Comparison of ENCODE assay signal across 15 mouse cellular contexts in genomic region chr2:11239523-11239922, GRCm38 (mm10).
DNase-seq lines count a peak whose midpoint lies in the region; ATAC-seq and TF ChIP-seq lines count a peak whose summit lies in the region.
"Had no signal": no experiment of that assay in that cellular context is flagged by ENCODE, and none has a peak within 500 bp of the region (broad histone marks: within the 10 kb centered on the region; RNA-seq: fewer than 3 reads in every experiment).

No protein-coding gene starts in this region.

- H3K4me2 ChIP-seq in kidney, embryonic 14.5 days (replicated peaks; ENCODE audit: low read depth, low read length), result no peak overlapping the region
- no peak overlapping the region for H3K4me2 ChIP-seq in liver, embryonic 16.5 days (ENCODE audit: low read depth, low read length)
- H3K4me2 ChIP-seq: heart, embryonic 13.5 days; limb, embryonic 13.5 days had no signal

- no peak overlapping the region for H3K4me3 ChIP-seq in kidney, adult 2 months (ENCODE audit: insufficient read depth, low read depth, low read length)
- H3K4me3 ChIP-seq in kidney, embryonic 14.5 days (ENCODE audit: low read length), result no peak overlapping the region
- H3K4me3 ChIP-seq in liver, embryonic 16.5 days (ENCODE audit: low read depth, low read length), result no peak overlapping the region
- H3K4me3 ChIP-seq in limb, embryonic 10.5 days, result no peak overlapping the region
- H3K4me3 ChIP-seq: heart, embryonic 13.5 days; limb, embryonic 13.5 days had no signal

- peaks cover 3% of the 10 kb centered on the region; the same call in 1 of the 2 replicates for H3K4me1 ChIP-seq in kidney, adult 2 months (ENCODE audit: control insufficient read depth, insufficient read depth, low read length)
- H3K4me1 ChIP-seq in kidney, embryonic 14.5 days (ENCODE audit: control insufficient read depth, insufficient read depth, low read length), result no peaks in the 10 kb centered on the region
- H3K4me1 ChIP-seq in liver, embryonic 16.5 days (ENCODE audit: control insufficient read depth, low read depth, low read length), result no peaks in the 10 kb centered on the region
- H3K4me1 ChIP-seq in limb, embryonic 10.5 days, result no peaks in the 10 kb centered on the region
- H3K4me1 ChIP-seq: heart, embryonic 13.5 days; limb, embryonic 13.5 days had no signal

- no peak for TF ChIP-seq POLR2A in kidney, adult 2 months (IDR thresholded peaks at IDR 0.05; ENCODE audit: low read depth, low read length)

- no peaks in the 10 kb centered on the region for H3K9me3 ChIP-seq in kidney, embryonic 14.5 days (ENCODE audit: control insufficient read depth, low read length)
- no peaks in the 10 kb centered on the region for H3K9me3 ChIP-seq in liver, embryonic 16.5 days (replicated peaks; ENCODE audit: control insufficient read depth, low read length)
- H3K9me3 ChIP-seq in limb, embryonic 10.5 days (replicated peaks), result no peaks in the 10 kb centered on the region
- H3K9me3 ChIP-seq: heart, embryonic 13.5 days; limb, embryonic 13.5 days had no signal

- no peak for ATAC-seq in kidney, embryonic 14.5 days (ENCODE audit: low FRiP score, low TSS enrichment)
- ATAC-seq in liver, embryonic 16.5 days (ENCODE audit: low read depth), result peak; percentile 19; the same call in 1 of the 2 replicates
- ATAC-seq: forebrain, embryonic 14.5 days; hindbrain, embryonic 16.5 days had no signal

- H3K27me3 ChIP-seq in kidney, adult 2 months (replicated peaks; ENCODE audit: control insufficient read depth, insufficient read depth, low read length), result no peaks in the 10 kb centered on the region
- H3K27me3 ChIP-seq in kidney, embryonic 14.5 days (ENCODE audit: control insufficient read depth, insufficient read depth, low read length), result no peaks in the 10 kb centered on the region
- no peaks in the 10 kb centered on the region for H3K27me3 ChIP-seq in liver, embryonic 16.5 days (ENCODE audit: control insufficient read depth, insufficient read depth, low read depth, low read length)
- H3K27me3 ChIP-seq in limb, embryonic 10.5 days (ENCODE audit: low read depth, poor library complexity, severe bottlenecking), result no peaks in the 10 kb centered on the region
- H3K27me3 ChIP-seq: heart, embryonic 13.5 days; limb, embryonic 13.5 days had no signal

- no peak for TF ChIP-seq CTCF in kidney, adult 2 months (conservative IDR thresholded peaks at IDR 0.05; ENCODE audit: insufficient read depth, insufficient read length, low read depth, low read length)

- H3K27ac ChIP-seq in kidney, adult 2 months (ENCODE audit: insufficient read depth, low read depth, low read length), result no peak overlapping the region
- no peak overlapping the region for H3K27ac ChIP-seq in kidney, embryonic 14.5 days (ENCODE audit: low read depth, low read length)
- H3K27ac ChIP-seq in liver, embryonic 16.5 days (ENCODE audit: low read length), result no peak overlapping the region
- no peak overlapping the region for H3K27ac ChIP-seq in limb, embryonic 10.5 days
- H3K27ac ChIP-seq: heart, embryonic 13.5 days; limb, embryonic 13.5 days had no signal

- peak; percentile 34 for DNase-seq in kidney, adult 2 months
- peak; percentile 56 for DNase-seq in 416B (ENCODE audit: low read depth)
- peak; percentile 6 for DNase-seq in brain, adult 2 months (ENCODE audit: low read depth, low spot score)
- DNase-seq in limb, embryonic 10.5 days (ENCODE audit: low spot score), result no peak
- DNase-seq in frontal cortex, postnatal 14 days (ENCODE audit: low spot score in 2 of 2), result no peak
- DNase-seq: cerebellum, adult 2 months; embryo, embryonic 11 days; gastrocnemius, postnatal 10 days; spleen, adult 18-20 months had no signal

- no peaks in the 10 kb centered on the region for H3K36me3 ChIP-seq in kidney, adult 2 months (ENCODE audit: control insufficient read depth, insufficient read depth, low read length)
- no peaks in the 10 kb centered on the region for H3K36me3 ChIP-seq in kidney, embryonic 14.5 days (ENCODE audit: control insufficient read depth, insufficient read depth, low read length)
- no peaks in the 10 kb centered on the region for H3K36me3 ChIP-seq in liver, embryonic 16.5 days (ENCODE audit: control insufficient read depth, insufficient read depth)
- H3K36me3 ChIP-seq in limb, embryonic 10.5 days, result no peaks in the 10 kb centered on the region
- H3K36me3 ChIP-seq: heart, embryonic 13.5 days; limb, embryonic 13.5 days had no signal

- H3K9ac ChIP-seq in kidney, embryonic 14.5 days (ENCODE audit: low read depth, low read length), result no peak overlapping the region
- H3K9ac ChIP-seq in liver, embryonic 16.5 days (ENCODE audit: low read depth, low read length), result no peak overlapping the region
- H3K9ac ChIP-seq: heart, embryonic 13.5 days; limb, embryonic 13.5 days had no signal

Comparison
In these comparisons a context has a peak if more than half of its experiments do, and no peak if none do; other contexts are left out.
1. DNase-seq: peak in kidney, adult 2 months (single experiment), 416B (single experiment) and brain, adult 2 months (single experiment); none in limb, embryonic 10.5 days (single experiment) and frontal cortex, postnatal 14 days (0 of 2).